Mouse (Mus musculus): Measurements from ENCODE around the gene Twsg1.

Twsg1 gene

GRCm38 (mm10) chr17:65886571-65886970 lies 64.5 kb downstream of the Twsg1 start:
- DNase-seq (ENCODE audit: low read depth, low spot score): no peak

- DNase-seq (ENCODE audit: low read depth, low spot score): peak; percentile 38
Measured at GRCm38 (mm10) chr17:65885697-65886529, 65.1 kb downstream of the Twsg1 start, which contains the start of gene Ralbp1. Gene Ralbp1 (minus strand): TSS chr17:65885798.

- no peak for DNase-seq (ENCODE audit: low read depth, low spot score)
Measured at GRCm38 (mm10) chr17:65885398-65885696, 65.7 kb downstream of the Twsg1 start.

- peak; percentile 99 for DNase-seq (ENCODE audit: low read depth, low spot score)
Measured at GRCm38 (mm10) chr17:65884691-65885397, 66.2 kb downstream of the Twsg1 start.

GRCm38 (mm10) chr17:65884061-65884669 lies 66.9 kb downstream of the Twsg1 start:
- DNase-seq (ENCODE audit: low read depth, low spot score): peak; percentile 30

GRCm38 (mm10) chr17:65877026-65877425 lies 74.0 kb downstream of the Twsg1 start:
- DNase-seq (ENCODE audit: low read depth, low spot score): no peak

GRCm38 (mm10) chr17:65873834-65874233 lies 77.2 kb downstream of the Twsg1 start:
- DNase-seq (ENCODE audit: low read depth, low spot score): no peak

GRCm38 (mm10) chr17:65873156-65873555 lies 77.9 kb downstream of the Twsg1 start:
- DNase-seq (ENCODE audit: low read depth, low spot score): no peak

GRCm38 (mm10) chr17:65872652-65873051 lies 78.4 kb downstream of the Twsg1 start:
- DNase-seq (ENCODE audit: low read depth, low spot score): no peak

GRCm38 (mm10) chr17:65872051-65872450 lies 79.0 kb downstream of the Twsg1 start:
- DNase-seq (ENCODE audit: low read depth, low spot score): no peak
